Mouse (Mus musculus): ENCODE data around the gene Noto.

Noto gene

DNA sequence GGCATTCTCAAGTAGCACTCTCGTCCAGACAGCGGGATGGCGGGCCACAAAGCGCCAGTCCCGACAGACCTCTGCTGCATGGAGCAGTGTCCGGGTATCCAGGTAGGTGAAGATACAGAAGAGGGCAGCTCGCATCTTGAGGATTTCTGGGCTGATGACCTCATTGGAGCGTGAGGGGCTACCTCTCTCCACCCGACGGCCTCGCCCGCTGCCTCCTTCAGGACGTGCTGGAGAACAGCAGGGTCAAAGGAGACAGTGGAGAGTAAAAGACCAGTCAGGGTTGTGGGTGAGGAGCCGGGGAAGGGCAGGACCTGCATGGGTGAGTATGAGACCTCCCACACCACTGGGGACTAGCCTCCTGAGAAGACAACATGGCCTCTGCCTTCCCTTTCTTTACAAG is 54.7 kb downstream of the Noto start:
- no peak for DNase-seq

All from thymus, postnatal 4 days (tissue).